Mouse (Mus musculus): ENCODE results near the gene Gsto2. TPM values are rescaled to one million over a fixed set of nuclear protein-coding genes. Genes with fewer than 3 reads are reported as not detected.

Gene Gsto2
- polyA plus RNA-seq, 1 experiment from 2014 or later = 2.0 TPM

- in situ Hi-C loops (cut with MboI; ENCODE audit: low pct_unique_long_range_greater_than_20kb) = no loop called here
- no peak for ATAC-seq
Observed at GRCm38 (mm10) chr19:47905081-47905480, 39.7 kb downstream of the Gsto2 start.

DNA sequence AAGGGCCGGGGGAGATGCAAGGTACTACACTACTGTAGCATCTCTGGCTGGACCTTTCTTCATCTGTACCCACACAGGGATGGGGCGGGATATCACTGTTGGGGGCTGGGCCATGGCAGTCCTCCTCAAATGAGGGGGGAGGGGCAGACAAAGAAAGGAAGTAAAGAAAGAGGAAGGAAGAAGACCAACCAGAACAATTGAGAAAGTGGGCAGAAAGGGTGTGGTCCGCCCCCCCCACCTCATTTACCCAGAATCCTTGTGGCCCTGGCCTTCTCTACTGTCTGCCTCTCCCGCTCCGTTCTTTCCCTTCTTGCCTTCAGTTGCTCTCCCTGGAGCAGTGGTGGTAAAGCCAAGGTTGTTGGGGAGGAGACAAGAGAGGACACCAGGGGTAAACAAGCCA is 40.3 kb downstream of the Gsto2 start:
- no peak for DNase-seq (ENCODE audit: low read depth, low spot score)
- no peak for ATAC-seq
- no peaks in the 10 kb centered on the region for H3K27me3 ChIP-seq
- ChIA-PET CTCF (interaction anchor here (1.3 kb wide), 1 partner anchor 27 kb away, joined by 4 read pairs; no protein-coding TSS in a partner anchor), POLR2A (interaction anchor here (0.9 kb wide), 1 partner anchor 38 kb away, joined by 3 read pairs; no protein-coding TSS in a partner anchor)
- in situ Hi-C loops (cut with MboI; ENCODE audit: low pct_unique_long_range_greater_than_20kb) = no loop called here
- no peak for TF ChIP-seq CTCF (IDR thresholded peaks at IDR 0.05)

More at GRCm38 (mm10) chr19:47905081-47905480, 39.7 kb downstream of the Gsto2 start:
- DNase-seq (ENCODE audit: low read depth, low spot score) = no peak
- no peak for TF ChIP-seq CTCF (IDR thresholded peaks at IDR 0.05)
- ChIA-PET POLR2A (interaction anchor here (0.9 kb wide), 1 partner anchor 38 kb away, joined by 3 read pairs; no protein-coding TSS in a partner anchor), CTCF (interaction anchor here (1.3 kb wide), 1 partner anchor 27 kb away, joined by 4 read pairs; no protein-coding TSS in a partner anchor)
- H3K27me3 ChIP-seq = no peaks in the 10 kb centered on the region

DNA sequence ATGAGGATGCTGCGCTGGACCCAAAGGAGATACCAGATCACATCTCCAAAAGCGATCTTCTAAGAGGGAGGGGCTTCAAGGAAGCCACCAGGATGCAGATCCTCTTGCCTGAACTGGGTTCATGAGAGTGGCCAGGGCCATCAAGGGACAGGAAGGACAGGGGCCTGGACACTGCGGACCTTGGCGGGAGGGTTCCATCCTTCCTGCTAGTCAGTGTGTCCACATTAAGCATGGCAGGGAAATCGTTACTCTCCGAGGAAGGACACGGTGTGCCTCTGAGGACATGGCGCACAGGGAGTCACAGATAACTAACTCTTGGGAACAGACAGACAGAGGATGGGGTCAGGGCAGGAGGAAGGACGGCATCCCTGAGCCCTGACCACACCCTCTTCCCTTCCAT is 42.3 kb downstream of the Gsto2 start:
- ATAC-seq = no peak
- DNase-seq (ENCODE audit: low read depth, low spot score) = no peak
- ChIA-PET POLR2A (no interaction called here), CTCF (no interaction called here)
- no peaks in the 10 kb centered on the region for H3K27me3 ChIP-seq
- in situ Hi-C loops (cut with MboI; ENCODE audit: low pct_unique_long_range_greater_than_20kb) = no loop called here
- TF ChIP-seq CTCF (IDR thresholded peaks at IDR 0.05) = no peak

GRCm38 (mm10) chr19:47908961-47909371 is 43.6 kb downstream of the Gsto2 start:
- in situ Hi-C loops (cut with MboI; ENCODE audit: low pct_unique_long_range_greater_than_20kb) = no loop called here
- DNase-seq (ENCODE audit: low read depth, low spot score) (no peak), ATAC-seq (no peak)
- no peak for TF ChIP-seq CTCF (IDR thresholded peaks at IDR 0.05)
- CTCF ChIA-PET = interaction anchor here (0.8 to 1.6 kb wide), 2 partner anchors 10 to 27 kb away, joined by 4 read pairs; partner anchors contain the start of genes Cfap43 and Itprip
- POLR2A ChIA-PET = no interaction called here
- H3K27me3 ChIP-seq = no peaks in the 10 kb centered on the region

GRCm38 (mm10) chr19:47909387-47910116 is 44.2 kb downstream of the Gsto2 start:
- no peak for TF ChIP-seq CTCF (IDR thresholded peaks at IDR 0.05)
- ATAC-seq (peak; percentile 23), DNase-seq (ENCODE audit: low read depth, low spot score) (no peak)
- in situ Hi-C loops (cut with MboI; ENCODE audit: low pct_unique_long_range_greater_than_20kb) = no loop called here
- POLR2A ChIA-PET = no interaction called here
- CTCF ChIA-PET = interaction anchor here (0.8 to 1.6 kb wide), 2 partner anchors 10 to 27 kb away, joined by 4 read pairs; partner anchors contain the start of genes Cfap43 and Itprip
- no peaks in the 10 kb centered on the region for H3K27me3 ChIP-seq

DNA sequence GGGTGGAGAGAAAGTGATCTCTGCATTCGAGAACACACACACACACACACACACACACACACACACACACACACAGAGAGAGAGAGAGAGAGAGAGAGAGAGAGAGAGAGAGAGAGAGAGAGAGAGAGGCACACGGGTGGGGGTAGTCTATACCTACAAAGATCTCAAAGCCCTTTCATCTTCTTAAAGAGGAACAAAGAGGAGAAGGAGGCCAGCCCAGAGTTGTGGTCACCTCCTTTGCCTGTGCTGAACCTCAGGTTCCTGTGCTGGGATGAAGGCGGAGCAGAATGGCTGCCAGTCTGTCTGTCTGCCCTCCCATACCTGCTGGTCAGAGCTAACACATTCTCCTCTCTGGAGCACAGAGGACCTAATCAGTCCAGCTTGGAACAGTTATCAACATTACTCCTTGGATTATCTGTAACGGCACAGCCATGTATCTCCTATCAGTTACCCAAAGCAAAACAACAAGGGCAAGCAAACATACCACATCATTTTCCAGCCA is 44.8 kb downstream of the Gsto2 start:
- TF ChIP-seq CTCF (IDR thresholded peaks at IDR 0.05) = no peak
- POLR2A ChIA-PET = no interaction called here
- in situ Hi-C loops (cut with MboI; ENCODE audit: low pct_unique_long_range_greater_than_20kb) = no loop called here
- CTCF ChIA-PET = interaction anchor here (0.9 to 1.6 kb wide), 2 partner anchors 9 to 19 kb away, joined by 3 to 4 read pairs; partner anchors contain the start of genes Cfap43 and Itprip
- DNase-seq (ENCODE audit: low read depth, low spot score) (no peak), ATAC-seq (no peak)
- H3K27me3 ChIP-seq = no peaks in the 10 kb centered on the region

GRCm38 (mm10) chr19:47910751-47911150 is 45.4 kb downstream of the Gsto2 start:
- in situ Hi-C loops (cut with MboI; ENCODE audit: low pct_unique_long_range_greater_than_20kb) = no loop called here
- CTCF ChIA-PET = interaction anchor here (0.9 to 1.5 kb wide), 2 partner anchors 13 to 18 kb away, joined by 3 to 4 read pairs; no protein-coding TSS in a partner anchor
- ATAC-seq (no peak), DNase-seq (ENCODE audit: low read depth, low spot score) (no peak)
- no peaks in the 10 kb centered on the region for H3K27me3 ChIP-seq
- TF ChIP-seq CTCF (IDR thresholded peaks at IDR 0.05) = no peak
- POLR2A ChIA-PET = no interaction called here

GRCm38 (mm10) chr19:47913344-47913743 is 48.0 kb downstream of the Gsto2 start:
- TF ChIP-seq CTCF (IDR thresholded peaks at IDR 0.05) = no peak
- POLR2A ChIA-PET = no interaction called here
- ATAC-seq = no peak
- H3K27me3 ChIP-seq = no peaks in the 10 kb centered on the region
- in situ Hi-C loops (cut with MboI; ENCODE audit: low pct_unique_long_range_greater_than_20kb) = no loop called here
- no peak for DNase-seq (ENCODE audit: low read depth, low spot score)
- CTCF ChIA-PET = interaction anchor here (0.9 to 1.1 kb wide), 2 partner anchors 16 to 31 kb away, joined by 3 to 5 read pairs; no protein-coding TSS in a partner anchor

- DNase-seq (ENCODE audit: low read depth, low spot score) (no peak), ATAC-seq (no peak)
- H3K27me3 ChIP-seq = no peaks in the 10 kb centered on the region
- in situ Hi-C loops (cut with MboI; ENCODE audit: low pct_unique_long_range_greater_than_20kb) = no loop called here
- no peak for TF ChIP-seq CTCF (IDR thresholded peaks at IDR 0.05)
- CTCF ChIA-PET = interaction anchor here (0.9 to 1.1 kb wide), 2 partner anchors 15 to 32 kb away, joined by 3 to 5 read pairs; no protein-coding TSS in a partner anchor
- POLR2A ChIA-PET = interaction anchor here (0.5 kb wide), 1 partner anchor 591 kb away, joined by 5 read pairs; no protein-coding TSS in a partner anchor
Observed at GRCm38 (mm10) chr19:47914191-47914590, 48.9 kb downstream of the Gsto2 start.

- ATAC-seq (no peak), DNase-seq (ENCODE audit: low read depth, low spot score) (no peak)
- POLR2A ChIA-PET = interaction anchor here (0.6 kb wide), 1 partner anchor 20 kb away, joined by 3 read pairs; no protein-coding TSS in a partner anchor
- H3K27me3 ChIP-seq = no peaks in the 10 kb centered on the region
- TF ChIP-seq CTCF (IDR thresholded peaks at IDR 0.05) = no peak
- in situ Hi-C loops (cut with MboI; ENCODE audit: low pct_unique_long_range_greater_than_20kb) = no loop called here
- CTCF ChIA-PET = interaction anchor here (1.0 to 1.2 kb wide), 3 partner anchors 13 to 33 kb away, joined by 3 to 4 read pairs (median 3); no protein-coding TSS in a partner anchor
Observed at GRCm38 (mm10) chr19:47915251-47915650, 49.9 kb downstream of the Gsto2 start.

GRCm38 (mm10) chr19:47917396-47917795 is 52.1 kb downstream of the Gsto2 start:
- POLR2A ChIA-PET = no interaction called here
- in situ Hi-C loops (cut with MboI; ENCODE audit: low pct_unique_long_range_greater_than_20kb) = no loop called here
- CTCF ChIA-PET = interaction anchor here (1.0 to 3.0 kb wide), 6 partner anchors 9 to 35 kb away, joined by 3 to 12 read pairs (median 9); no protein-coding TSS in a partner anchor

More at GRCm38 (mm10) chr19:47917396-47917795, 52.1 kb downstream of the Gsto2 start:
- TF ChIP-seq CTCF (IDR thresholded peaks at IDR 0.05) = no peak
- ATAC-seq (no peak), DNase-seq (ENCODE audit: low read depth, low spot score) (no peak)
- H3K27me3 ChIP-seq = no peaks in the 10 kb centered on the region
